Mouse (Mus musculus): ENCODE measurements around the gene Yipf1. TPM values are rescaled to one million over a fixed set of nuclear protein-coding genes. Genes with fewer than 3 reads are reported as not detected.

Gene Yipf1
- 51.7 and 56.2 TPM in 2 replicates for polyA plus RNA-seq (2015; fragmentation: Nextera tagmentation; extraction: Ambion mirVana)

DNA sequence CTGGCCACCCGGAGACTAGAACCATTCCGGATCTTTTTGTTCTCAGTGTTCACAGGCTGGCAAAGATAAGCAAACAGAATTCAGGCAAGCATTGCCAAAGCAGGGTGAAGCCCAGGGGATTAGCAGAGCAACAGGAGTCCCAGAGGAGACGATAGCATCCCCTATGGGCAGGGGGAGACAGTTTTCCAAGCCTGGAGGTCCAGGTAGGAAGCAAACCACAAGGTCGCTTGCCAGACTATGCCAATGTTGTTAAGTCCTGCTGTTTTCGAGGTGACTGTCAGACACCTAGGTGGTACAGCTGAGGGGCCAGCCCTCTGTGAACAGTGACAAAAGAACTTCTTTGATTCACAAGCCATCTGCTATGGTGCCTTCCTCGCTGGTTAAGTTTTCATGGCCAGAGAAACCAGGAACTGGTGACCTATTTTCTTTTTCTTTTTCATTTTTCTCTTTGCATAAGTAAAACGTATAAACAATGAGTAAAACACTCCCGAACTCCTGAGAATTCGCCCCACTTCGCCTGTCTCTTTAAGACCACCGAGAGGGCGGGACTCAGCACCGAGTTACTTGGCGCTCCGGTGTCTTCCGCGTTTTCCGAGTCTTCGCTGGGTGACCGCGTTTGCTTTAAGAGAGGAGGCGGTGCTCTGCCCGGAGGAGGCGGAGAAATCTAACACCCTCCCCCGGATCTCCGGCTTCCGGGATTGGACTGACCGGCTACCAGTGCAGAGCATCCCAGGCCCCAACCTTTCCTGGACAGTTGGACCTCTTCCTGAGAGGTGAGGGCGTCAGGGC, at the start of gene Yipf1:
TSS of gene Yipf1 (plus strand) at position 674 of the 789 bp plus-strand sequence.
- H3K9ac ChIP-seq: peak within 1 kb of the TSS; percentile 53
- peaks cover 9% of the 10 kb centered on the region; the same call in 1 of the 2 replicates for H3K36me3 ChIP-seq (replicated peaks)
- under 1% methylated on average over 29 of the region's 29 CpGs for WGBS
- H3K4me1 ChIP-seq: peaks cover 12% of the 10 kb centered on the region
- ATAC-seq (replicated peaks): peak; percentile 96
- H3K9me3 ChIP-seq: no peaks in the 10 kb centered on the region
- peak within 1 kb of the TSS; percentile 63 for H3K4me3 ChIP-seq
- peak within 1 kb of the TSS; percentile 46; the same call in 1 of the 2 replicates for H3K27ac ChIP-seq
- no peaks in the 10 kb centered on the region for H3K27me3 ChIP-seq (replicated peaks)
- peak within 1 kb of the TSS; percentile 59 for H3K4me2 ChIP-seq

- no peak overlapping the region for H3K4me2 ChIP-seq
- H3K36me3 ChIP-seq (replicated peaks): no peaks in the 10 kb centered on the region
- no peaks in the 10 kb centered on the region for H3K27me3 ChIP-seq (replicated peaks)
- H3K4me3 ChIP-seq: no peak overlapping the region
- H3K9ac ChIP-seq: no peak overlapping the region
- H3K9me3 ChIP-seq: no peaks in the 10 kb centered on the region
- WGBS: 88% methylated on average over 4 of the region's 4 CpGs
- H3K4me1 ChIP-seq: peaks cover 6% of the 10 kb centered on the region
- H3K27ac ChIP-seq: no peak overlapping the region
- no peak for ATAC-seq (replicated peaks)
Measured at GRCm38 (mm10) chr4:107273683-107274082, 40.5 kb upstream of the Yipf1 start.

- no peak for ATAC-seq (replicated peaks)
- H3K27ac ChIP-seq: no peak overlapping the region
- WGBS: 86% methylated on average over 5 of the region's 5 CpGs
Measured at GRCm38 (mm10) chr4:107274511-107274910, 39.7 kb upstream of the Yipf1 start.

GRCm38 (mm10) chr4:107278188-107278707, 35.9 kb upstream of the Yipf1 start:
- Histone ChIP-seq H3K36me3 (replicated peaks) (0 out of 2 replicates have a peak, but pooled peaks cover 3% of the 10 kb centered on the region), H3K4me2 (no peak overlapping the region), H3K4me1 (peaks cover 9% of the 10 kb centered on the region), H3K9ac (no peak overlapping the region), H3K27me3 (replicated peaks) (no peaks in the 10 kb centered on the region), H3K27ac (peak overlapping the region; percentile 32), H3K9me3 (no peaks in the 10 kb centered on the region), H3K4me3 (no peak overlapping the region)
- WGBS: 4% methylated on average over 8 of the region's 8 CpGs
- no peak for ATAC-seq (replicated peaks)

More at GRCm38 (mm10) chr4:107274511-107274910, 39.7 kb upstream of the Yipf1 start:
- no peaks in the 10 kb centered on the region for H3K27me3 ChIP-seq (replicated peaks)
- no peak overlapping the region for H3K4me3 ChIP-seq
- no peak overlapping the region for H3K9ac ChIP-seq
- no peak overlapping the region for H3K4me2 ChIP-seq
- H3K36me3 ChIP-seq (replicated peaks): no peaks in the 10 kb centered on the region
- peaks cover 9% of the 10 kb centered on the region for H3K4me1 ChIP-seq
- no peaks in the 10 kb centered on the region for H3K9me3 ChIP-seq

GRCm38 (mm10) chr4:107280843-107281475, 33.2 kb upstream of the Yipf1 start:
- 80% methylated on average over 7 of the region's 7 CpGs for WGBS
- ATAC-seq (replicated peaks): no peak
- no peak overlapping the region for H3K4me2 ChIP-seq

DNA sequence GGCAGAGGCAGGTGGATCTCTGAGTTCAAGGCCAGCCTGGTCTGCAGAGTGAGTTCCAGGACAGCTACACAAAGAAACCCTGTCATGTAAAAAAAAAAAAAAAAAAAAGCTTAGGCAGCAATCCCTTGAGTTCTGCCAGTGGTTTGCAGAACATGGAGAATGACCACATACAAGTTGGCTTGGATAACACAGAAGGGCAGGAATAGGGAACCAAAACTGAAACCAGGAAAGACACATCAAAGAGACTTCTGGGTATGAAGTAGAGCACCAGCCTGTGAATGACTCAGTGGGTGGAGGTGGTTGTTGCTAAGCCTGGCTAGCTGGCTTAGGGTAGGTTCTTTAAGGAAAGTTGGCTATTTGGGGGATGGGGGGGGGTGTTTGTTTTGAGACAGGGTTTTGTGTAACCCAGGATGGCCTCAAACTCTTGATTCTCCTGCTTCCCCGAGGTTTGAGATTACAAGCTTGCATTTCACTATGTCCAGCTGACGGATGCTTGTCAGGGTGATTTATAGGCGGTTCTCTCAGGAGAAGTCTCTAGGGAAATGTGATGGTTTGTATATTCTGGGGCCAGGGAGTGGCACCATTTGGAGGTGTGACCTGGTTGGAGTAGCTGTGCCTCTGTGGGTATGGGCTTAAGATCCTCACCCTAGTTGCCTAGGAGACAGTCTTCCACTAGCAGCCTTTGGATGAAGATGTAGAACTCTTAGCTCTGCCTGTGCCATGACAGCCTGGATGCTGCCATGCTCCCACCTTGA, 28.5 kb upstream of the Yipf1 start:
- H3K27me3 ChIP-seq (replicated peaks): no peaks in the 10 kb centered on the region
- no peaks in the 10 kb centered on the region for H3K36me3 ChIP-seq (replicated peaks)
- no peak overlapping the region for H3K27ac ChIP-seq
- no peak overlapping the region for H3K4me2 ChIP-seq
- no peak overlapping the region for H3K4me3 ChIP-seq
- H3K9ac ChIP-seq: no peak overlapping the region
- H3K4me1 ChIP-seq: no peaks in the 10 kb centered on the region
- no peak for ATAC-seq (replicated peaks)
- H3K9me3 ChIP-seq: no peaks in the 10 kb centered on the region
- WGBS: 87% methylated on average over 3 of the region's 3 CpGs

More at GRCm38 (mm10) chr4:107280843-107281475, 33.2 kb upstream of the Yipf1 start:
- no peak overlapping the region for H3K4me3 ChIP-seq
- no peaks in the 10 kb centered on the region for H3K27me3 ChIP-seq (replicated peaks)
- 0 out of 2 replicates have a peak, but pooled peaks cover 3% of the 10 kb centered on the region for H3K36me3 ChIP-seq (replicated peaks)
- H3K27ac ChIP-seq: no peak overlapping the region
- H3K9ac ChIP-seq: no peak overlapping the region
- no peaks in the 10 kb centered on the region for H3K9me3 ChIP-seq
- H3K4me1 ChIP-seq: peaks cover 9% of the 10 kb centered on the region

DNA sequence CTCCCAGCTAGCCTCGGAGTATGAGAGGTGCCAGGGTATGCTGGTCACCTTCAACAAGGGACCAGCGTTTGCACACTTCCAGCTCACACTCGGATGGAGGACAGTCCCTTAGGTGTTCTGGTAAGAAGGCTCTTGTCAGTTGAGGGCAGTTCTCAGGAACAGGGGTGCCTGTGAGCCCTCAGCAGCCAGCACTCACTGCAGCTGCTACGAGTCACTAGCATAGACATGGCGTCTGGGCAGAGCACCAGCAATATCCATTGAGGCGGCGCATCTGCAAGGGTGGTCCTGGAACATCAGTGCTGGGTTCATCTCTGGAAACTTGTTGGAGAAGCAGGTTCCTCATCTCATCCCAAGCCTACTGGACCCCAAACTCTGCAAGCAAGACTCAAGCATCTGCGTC, 27.8 kb upstream of the Yipf1 start:
- Histone ChIP-seq H3K4me1 (no peaks in the 10 kb centered on the region), H3K27ac (no peak overlapping the region), H3K9me3 (no peaks in the 10 kb centered on the region), H3K4me3 (no peak overlapping the region), H3K9ac (no peak overlapping the region), H3K4me2 (no peak overlapping the region), H3K36me3 (replicated peaks) (no peaks in the 10 kb centered on the region), H3K27me3 (replicated peaks) (no peaks in the 10 kb centered on the region)
- WGBS: 93% methylated on average over 8 of the region's 8 CpGs
- no peak for ATAC-seq (replicated peaks)

GRCm38 (mm10) chr4:107287517-107287916, 26.6 kb upstream of the Yipf1 start:
- no peak for ATAC-seq (replicated peaks)
- Histone ChIP-seq H3K4me3 (no peak overlapping the region), H3K27ac (no peak overlapping the region), H3K4me2 (no peak overlapping the region), H3K27me3 (replicated peaks) (no peaks in the 10 kb centered on the region), H3K9ac (no peak overlapping the region), H3K9me3 (no peaks in the 10 kb centered on the region), H3K36me3 (replicated peaks) (no peaks in the 10 kb centered on the region), H3K4me1 (no peaks in the 10 kb centered on the region)
- 83% methylated on average over 2 of the region's 2 CpGs for WGBS

DNA sequence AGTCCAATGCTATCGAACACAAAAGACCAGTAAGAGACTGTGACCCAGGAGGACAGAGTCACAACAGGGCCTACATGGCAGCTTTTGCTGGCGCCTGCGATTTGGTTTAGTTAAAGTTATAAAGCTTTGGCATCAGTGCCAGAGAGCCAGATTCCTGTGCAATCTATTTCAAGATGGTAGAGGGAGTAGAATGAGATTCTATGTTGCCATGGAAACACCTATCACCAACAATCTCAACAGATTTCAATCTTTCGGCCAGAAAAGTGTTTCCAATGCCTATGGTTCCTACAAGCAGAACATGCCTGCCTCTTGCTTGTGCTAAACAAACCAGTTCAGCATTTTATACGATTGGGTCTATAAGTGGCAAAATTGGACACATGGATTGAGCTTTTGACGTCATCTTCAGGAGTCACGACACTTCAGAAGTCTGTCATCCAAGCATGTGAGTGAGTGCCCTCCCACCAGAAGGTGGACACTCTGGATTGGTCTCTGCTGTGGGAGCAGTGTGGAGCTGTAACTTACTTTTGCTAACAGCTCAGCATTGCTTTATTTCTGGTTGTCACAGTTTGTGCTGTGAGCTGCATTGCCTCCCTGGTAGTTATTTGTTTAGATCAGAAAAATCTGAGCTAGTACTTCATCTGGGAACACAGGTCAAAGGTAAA, 22.4 kb upstream of the Yipf1 start:
- H3K9ac ChIP-seq: no peak overlapping the region
- no peaks in the 10 kb centered on the region for H3K36me3 ChIP-seq (replicated peaks)
- no peak overlapping the region for H3K4me3 ChIP-seq
- no peaks in the 10 kb centered on the region for H3K4me1 ChIP-seq
- WGBS: 83% methylated on average over 7 of the region's 7 CpGs
- H3K9me3 ChIP-seq: no peaks in the 10 kb centered on the region
- no peaks in the 10 kb centered on the region for H3K27me3 ChIP-seq (replicated peaks)
- no peak overlapping the region for H3K4me2 ChIP-seq
- H3K27ac ChIP-seq: no peak overlapping the region
- no peak for ATAC-seq (replicated peaks)

- no peak overlapping the region for H3K27ac ChIP-seq
- H3K4me2 ChIP-seq: no peak overlapping the region
- H3K27me3 ChIP-seq (replicated peaks): no peaks in the 10 kb centered on the region
- no peak overlapping the region for H3K9ac ChIP-seq
- no peak overlapping the region for H3K4me3 ChIP-seq
- ATAC-seq (replicated peaks): no peak
- H3K36me3 ChIP-seq (replicated peaks): no peaks in the 10 kb centered on the region
- 72% methylated on average over 4 of the region's 4 CpGs for whole genome bisulfite sequencing
- no peaks in the 10 kb centered on the region for H3K9me3 ChIP-seq
- no peaks in the 10 kb centered on the region for H3K4me1 ChIP-seq
Measured at GRCm38 (mm10) chr4:107292273-107292662, 21.9 kb upstream of the Yipf1 start.

DNA sequence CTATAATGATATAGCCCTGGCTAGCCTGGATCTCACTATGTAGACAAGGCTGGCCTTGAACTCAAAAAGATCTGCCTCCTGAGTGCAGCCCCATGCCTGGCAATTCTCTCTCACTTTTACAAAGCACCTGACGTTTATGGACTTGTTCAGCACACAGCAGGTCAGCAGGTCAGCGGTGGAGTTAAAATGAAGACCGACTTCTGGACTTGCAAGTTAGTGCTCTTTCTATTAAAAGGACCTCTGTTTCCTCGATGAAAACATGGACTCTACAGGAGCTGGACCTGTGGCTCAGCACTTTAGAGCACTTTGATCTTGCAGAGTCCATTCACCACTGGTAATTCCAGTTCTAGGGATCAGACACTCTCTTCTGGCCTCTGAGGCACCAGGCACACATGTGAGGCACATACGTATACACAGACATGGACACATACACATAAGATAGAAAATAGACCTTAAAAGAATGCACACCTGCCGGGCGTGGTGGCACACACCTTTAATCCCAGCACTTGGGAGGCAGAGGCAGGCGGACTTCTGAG, 16.0 kb upstream of the Yipf1 start:
- 88% methylated on average over 8 of the region's 8 CpGs for WGBS
- Histone ChIP-seq H3K27me3 (replicated peaks) (no peaks in the 10 kb centered on the region), H3K27ac (no peak overlapping the region), H3K4me1 (no peaks in the 10 kb centered on the region), H3K4me2 (no peak overlapping the region), H3K9me3 (no peaks in the 10 kb centered on the region), H3K9ac (no peak overlapping the region), H3K36me3 (replicated peaks) (no peaks in the 10 kb centered on the region), H3K4me3 (no peak overlapping the region)
- ATAC-seq (replicated peaks): no peak
